Mouse (Mus musculus): ENCODE results near the gene Gjc2. TPM values are rescaled to one million over a fixed set of nuclear protein-coding genes. Genes with fewer than 3 reads are reported as not detected.

Gjc2 gene
- total RNA-seq, 2 experiments from 2014 or later: 0.55 TPM; not detected in 1

- no peak for ATAC-seq (replicated peaks; ENCODE audit: low FRiP score, low TSS enrichment, poor library complexity, severe bottlenecking)
Observed at GRCm38 (mm10) chr11:59131348-59131919, 51.6 kb downstream of the Gjc2 start.

- ATAC-seq (replicated peaks; ENCODE audit: low FRiP score, low TSS enrichment, poor library complexity, severe bottlenecking): no peak
Observed at GRCm38 (mm10) chr11:59130782-59131181, 52.2 kb downstream of the Gjc2 start.

Other genes starting within 250 kb of the Gjc2 start
- gene Rnf187, start 244.3 kb downstream of the Gjc2 start, total RNA-seq (2014; fragmentation: Nextera tagmentation): 115 and 146 TPM in 2 replicates
- 101 and 108 TPM in 2 replicates for gene Rnf187, start 244.3 kb downstream of the Gjc2 start, total RNA-seq (2017)
- gene Hist3h2ba, start 234.3 kb downstream of the Gjc2 start, total RNA-seq (2014; fragmentation: Nextera tagmentation): 21.1 and 27.6 TPM in 2 replicates
- 6.3 and 6.5 TPM in 2 replicates for gene Hist3h2ba, start 234.3 kb downstream of the Gjc2 start, total RNA-seq (2017)
- gene Hist3h2a, start 228.5 kb downstream of the Gjc2 start, total RNA-seq (2014; fragmentation: Nextera tagmentation): 29.7 and 39.9 TPM in 2 replicates
- gene Hist3h2a, start 228.5 kb downstream of the Gjc2 start, total RNA-seq (2017): 238 and 296 TPM in 2 replicates
- not detected in 2 replicates for gene Trim17, start 228.5 kb downstream of the Gjc2 start, total RNA-seq (2014; fragmentation: Nextera tagmentation)
- not detected in 2 replicates for gene Trim17, start 228.5 kb downstream of the Gjc2 start, total RNA-seq (2017)
- 22.7 and 28.2 TPM in 2 replicates for gene Trim11, start 205.1 kb downstream of the Gjc2 start, total RNA-seq (2014; fragmentation: Nextera tagmentation)
- gene Trim11, start 205.1 kb downstream of the Gjc2 start, total RNA-seq (2017): 13.9 and 19.2 TPM in 2 replicates
- gene Obscn, start 46.8 kb downstream of the Gjc2 start, total RNA-seq (2014; fragmentation: Nextera tagmentation): 0.37 and 0.52 TPM in 2 replicates
- under 0.01 and 0.23 TPM in 2 replicates for gene Obscn, start 46.8 kb downstream of the Gjc2 start, total RNA-seq (2017)
- 14.3 and 26.1 TPM in 2 replicates for gene Iba57, start 19.5 kb downstream of the Gjc2 start, total RNA-seq (2014; fragmentation: Nextera tagmentation)
- 11.2 and 11.9 TPM in 2 replicates for gene Iba57, start 19.5 kb downstream of the Gjc2 start, total RNA-seq (2017)
- gene Guk1, start 9.0 kb upstream of the Gjc2 start, total RNA-seq (2014; fragmentation: Nextera tagmentation): 72.9 and 91.5 TPM in 2 replicates
- gene Guk1, start 9.0 kb upstream of the Gjc2 start, total RNA-seq (2017): 52.0 and 72.3 TPM in 2 replicates
- gene Mrpl55, start 19.3 kb upstream of the Gjc2 start, total RNA-seq (2014; fragmentation: Nextera tagmentation): 49.2 and 76.8 TPM in 2 replicates
- 57.4 and 106 TPM in 2 replicates for gene Mrpl55, start 19.3 kb upstream of the Gjc2 start, total RNA-seq (2017)
- gene 2310033P09Rik, start 25.1 kb upstream of the Gjc2 start, total RNA-seq (2014; fragmentation: Nextera tagmentation): 16.6 and 36.0 TPM in 2 replicates
- gene 2310033P09Rik, start 25.1 kb upstream of the Gjc2 start, total RNA-seq (2017): 15.4 and 17.6 TPM in 2 replicates
- gene Arf1, start 45.1 kb upstream of the Gjc2 start, total RNA-seq (2014; fragmentation: Nextera tagmentation): 163 and 217 TPM in 2 replicates
- 282 and 284 TPM in 2 replicates for gene Arf1, start 45.1 kb upstream of the Gjc2 start, total RNA-seq (2017)
- not detected in 2 replicates for gene Wnt3a, start 107.5 kb upstream of the Gjc2 start, total RNA-seq (2014; fragmentation: Nextera tagmentation)
- gene Wnt3a, start 107.5 kb upstream of the Gjc2 start, total RNA-seq (2017): not detected in 2 replicates
- gene Wnt9a, start 123.7 kb upstream of the Gjc2 start, total RNA-seq (2014; fragmentation: Nextera tagmentation): not detected in 2 replicates
- gene Wnt9a, start 123.7 kb upstream of the Gjc2 start, total RNA-seq (2017): not detected in 2 replicates
- gene Prss38, start 192.4 kb upstream of the Gjc2 start, total RNA-seq (2014; fragmentation: Nextera tagmentation): not detected in 2 replicates
- gene Prss38, start 192.4 kb upstream of the Gjc2 start, total RNA-seq (2017): not detected in 2 replicates